Mouse (Mus musculus) embryo, embryonic 10 days (tissue): ENCODE results near the gene Ptpn7.

Source experiments
- DNase-seq: peaks from one replicate; pipeline ENCODE4 v3.0.0-alpha.2; 2015; ENCODE audit warnings: low spot score

The Ptpn7 gene

DNA sequence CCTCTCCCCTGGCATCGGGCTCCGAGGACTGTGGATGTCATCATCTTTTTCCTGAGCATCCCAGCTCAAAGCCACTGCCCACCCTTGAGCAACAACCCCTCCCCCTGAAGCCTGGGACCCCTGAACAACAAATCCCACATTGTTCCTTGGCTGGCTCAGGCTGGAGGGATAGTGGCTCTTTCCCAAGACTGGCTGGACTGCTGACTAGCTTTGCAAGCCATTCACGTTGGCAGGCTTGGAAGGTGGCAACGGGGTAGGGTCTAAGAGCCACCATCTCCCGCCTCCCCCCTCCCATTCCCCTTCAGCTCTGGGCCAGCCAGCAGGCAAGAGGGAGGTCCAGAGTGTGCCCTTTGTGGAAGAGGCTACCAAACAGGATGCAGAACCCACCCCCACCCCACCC, 26.1 kb downstream of the Ptpn7 start:
- no peak for DNase-seq

- no peak for DNase-seq
Observed at GRCm38 (mm10) chr1:135159074-135159473, 26.6 kb downstream of the Ptpn7 start.

GRCm38 (mm10) chr1:135159556-135160123, 27.1 kb downstream of the Ptpn7 start:
- DNase-seq = no peak

DNA sequence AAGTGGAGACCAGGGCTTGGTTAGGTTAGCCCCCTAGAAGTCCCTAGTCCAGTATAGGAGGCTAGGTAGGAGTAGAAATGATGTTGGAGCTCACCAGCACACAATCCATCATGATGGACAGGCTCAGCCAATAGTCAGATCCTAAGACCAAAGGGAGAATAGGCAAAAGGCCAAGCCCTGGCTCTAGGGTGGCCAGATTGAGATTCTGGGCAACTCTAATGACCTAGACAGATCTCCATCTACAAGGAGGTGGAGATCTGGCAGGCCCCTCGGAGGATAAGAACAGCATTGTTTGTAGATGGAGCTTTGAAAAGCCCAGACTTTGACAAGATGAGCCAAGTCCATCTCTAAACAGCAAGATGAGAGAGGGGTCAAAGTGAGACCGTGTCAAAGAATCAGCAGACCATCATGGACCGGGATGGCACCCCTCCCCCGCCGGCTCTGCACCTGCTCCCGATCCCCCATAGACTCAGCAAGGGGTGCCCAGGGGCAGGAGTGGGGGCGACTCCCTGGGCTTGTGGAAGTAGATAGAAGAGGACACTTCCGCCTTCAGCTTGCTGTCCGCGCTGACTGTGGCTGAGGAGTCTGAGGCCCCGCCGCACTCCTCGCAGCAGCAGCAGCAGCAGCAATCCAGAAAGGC, 28.0 kb downstream of the Ptpn7 start:
- DNase-seq = no peak

DNA sequence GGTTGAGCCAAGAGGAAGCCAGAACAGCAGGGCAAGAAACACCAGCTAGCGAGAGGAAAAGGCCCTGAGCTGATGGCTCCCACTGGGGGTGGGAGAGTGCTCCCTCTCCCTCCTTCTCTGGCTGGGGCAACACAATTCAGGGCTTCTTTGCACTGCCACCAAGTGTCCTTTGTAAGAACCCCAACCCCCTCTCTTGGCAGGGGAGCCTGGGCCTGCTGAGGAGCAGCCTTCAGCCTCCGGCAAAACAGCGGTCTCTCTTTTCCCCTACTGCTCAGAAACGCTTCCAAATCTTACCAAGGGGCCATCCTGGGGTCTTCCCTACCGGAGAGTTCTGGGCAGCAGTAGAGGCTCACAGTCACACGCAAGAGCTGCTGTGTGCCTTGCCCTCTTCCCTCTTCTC, 30.2 kb downstream of the Ptpn7 start:
- no peak for DNase-seq

- DNase-seq = no peak
Observed at GRCm38 (mm10) chr1:135167435-135167834, 34.9 kb downstream of the Ptpn7 start, which contains the start of gene Gpr37l1. Gene Gpr37l1, minus strand, starts transcription at chr1:135167681.

- no peak for DNase-seq
Observed at GRCm38 (mm10) chr1:135168453-135169200, 36.1 kb downstream of the Ptpn7 start.

GRCm38 (mm10) chr1:135169556-135170224, 37.2 kb downstream of the Ptpn7 start:
- DNase-seq = no peak

DNA sequence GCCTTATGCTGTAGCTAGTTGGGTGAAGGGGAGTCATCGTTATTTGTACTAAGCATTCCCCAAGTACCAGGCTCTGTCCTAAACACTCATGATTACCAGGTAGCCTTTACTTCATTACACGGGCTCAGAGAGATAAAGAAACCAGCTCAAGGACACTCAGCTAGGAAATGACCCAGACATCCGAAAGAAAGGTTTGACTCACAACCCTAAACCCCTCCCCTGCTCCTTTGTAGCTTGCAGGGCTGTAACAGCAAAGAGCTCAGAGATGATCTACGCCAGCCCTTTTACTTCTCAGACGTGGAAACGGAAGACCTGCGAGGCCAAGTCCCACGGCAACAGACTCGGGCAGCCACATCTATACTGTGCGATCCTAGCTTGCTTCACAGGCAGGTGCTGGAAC, 37.8 kb downstream of the Ptpn7 start:
- no peak for DNase-seq

DNA sequence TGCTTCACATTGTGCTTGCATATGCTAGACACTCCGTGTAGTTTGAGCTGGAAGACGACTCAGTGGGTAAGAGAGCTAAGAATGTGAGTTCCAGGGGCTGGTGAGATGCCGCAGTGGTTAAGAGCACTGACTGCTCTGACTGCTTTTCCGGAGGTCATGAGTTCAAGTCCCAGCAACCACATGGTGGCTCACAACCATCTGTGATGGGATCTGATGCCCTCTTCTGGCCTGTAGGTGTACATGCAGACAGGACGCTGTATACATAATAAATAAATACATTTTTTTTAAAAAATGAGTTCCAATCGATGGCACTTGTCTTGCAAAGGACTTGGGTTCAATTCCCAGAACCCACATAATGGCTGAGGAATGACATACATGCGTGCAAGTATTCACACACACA, 38.7 kb downstream of the Ptpn7 start:
- no peak for DNase-seq

DNA sequence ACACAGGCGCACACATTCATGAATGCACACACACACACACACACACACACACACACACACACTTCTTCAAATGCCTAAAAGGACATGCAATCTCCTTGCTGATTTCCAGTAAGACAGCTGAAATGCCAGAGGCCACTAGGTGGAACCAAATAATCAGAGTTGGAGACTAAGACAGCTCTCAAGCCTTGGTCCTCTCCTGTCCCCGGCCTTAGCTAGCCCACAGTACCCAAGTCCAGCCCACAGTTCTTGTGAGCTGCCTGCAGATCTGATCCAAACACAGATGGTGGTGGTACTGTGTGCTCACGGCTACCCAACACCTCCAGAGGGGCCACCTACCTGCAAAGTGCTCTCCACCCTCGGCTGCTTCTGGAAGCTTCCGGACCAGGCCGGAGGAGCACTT, 39.5 kb downstream of the Ptpn7 start:
- DNase-seq = peak; percentile 83

- no peak for DNase-seq
Observed at GRCm38 (mm10) chr1:135173311-135173710, 40.8 kb downstream of the Ptpn7 start.

- DNase-seq = no peak
Observed at GRCm38 (mm10) chr1:135175176-135175575, 42.7 kb downstream of the Ptpn7 start.

- DNase-seq = no peak
Observed at GRCm38 (mm10) chr1:135177724-135178123, 45.2 kb downstream of the Ptpn7 start.

GRCm38 (mm10) chr1:135178863-135179262, 46.4 kb downstream of the Ptpn7 start:
- DNase-seq = no peak

DNA sequence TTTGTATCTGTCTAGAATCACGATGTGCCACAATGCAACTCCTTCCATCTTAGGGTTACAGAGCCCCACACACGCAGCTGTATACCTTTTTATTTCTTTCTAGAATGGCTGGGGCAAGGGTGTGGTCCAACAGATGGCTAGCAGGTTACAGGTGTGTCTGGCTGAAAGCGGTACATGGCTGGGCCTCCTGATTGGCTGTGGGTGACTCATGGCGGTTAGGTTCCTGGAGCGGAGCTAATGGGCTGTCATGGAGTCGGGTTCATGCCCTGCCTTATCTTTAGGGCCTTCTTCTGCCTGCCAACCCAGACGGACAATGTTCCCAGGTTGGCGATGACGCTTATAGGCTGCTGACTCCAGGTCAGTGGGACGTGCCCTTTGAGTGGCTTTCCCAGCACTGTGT, 48.3 kb downstream of the Ptpn7 start:
- no peak for DNase-seq

- DNase-seq = no peak
Observed at GRCm38 (mm10) chr1:135181275-135181674, 48.8 kb downstream of the Ptpn7 start.

DNA sequence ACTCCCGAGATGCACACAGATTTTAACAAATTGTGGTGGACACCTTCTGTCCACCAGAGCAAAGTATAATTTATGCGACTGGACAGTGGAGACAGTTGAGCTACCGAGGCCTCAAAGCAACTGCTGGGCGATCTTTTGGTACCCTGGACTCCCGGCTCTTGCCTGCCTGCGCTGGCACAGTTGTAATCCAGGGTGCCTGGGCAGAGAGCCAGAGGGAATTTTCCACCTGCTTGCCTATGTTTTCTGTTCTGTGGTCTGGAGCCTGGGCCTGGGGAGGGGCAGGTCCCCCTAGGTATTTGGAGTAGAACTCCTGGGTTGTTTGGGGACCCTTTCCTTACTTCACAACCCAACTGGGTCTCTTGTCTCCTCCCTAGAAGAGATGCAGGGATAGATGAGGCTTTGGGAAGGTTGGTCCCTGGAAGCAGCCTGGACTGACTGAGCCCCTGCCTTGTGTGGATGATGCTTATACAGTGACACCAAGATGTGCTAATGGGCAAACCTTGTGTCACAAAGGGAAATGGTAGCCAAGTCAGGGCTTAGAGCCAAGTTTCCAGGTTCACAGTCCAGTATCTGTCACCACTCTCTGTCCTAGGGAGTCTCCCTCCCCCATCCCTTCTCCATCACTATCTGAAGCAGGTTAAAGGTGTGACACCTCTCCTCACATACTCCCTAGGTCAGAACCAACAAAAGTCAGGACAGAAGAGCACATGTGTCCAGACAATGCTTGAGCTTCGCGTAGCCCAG, 49.6 kb downstream of the Ptpn7 start:
- no peak for DNase-seq

- DNase-seq = no peak
Observed at GRCm38 (mm10) chr1:135182975-135183374, 50.5 kb downstream of the Ptpn7 start.

- no peak for DNase-seq
Observed at GRCm38 (mm10) chr1:135183448-135183847, 50.9 kb downstream of the Ptpn7 start.

DNA sequence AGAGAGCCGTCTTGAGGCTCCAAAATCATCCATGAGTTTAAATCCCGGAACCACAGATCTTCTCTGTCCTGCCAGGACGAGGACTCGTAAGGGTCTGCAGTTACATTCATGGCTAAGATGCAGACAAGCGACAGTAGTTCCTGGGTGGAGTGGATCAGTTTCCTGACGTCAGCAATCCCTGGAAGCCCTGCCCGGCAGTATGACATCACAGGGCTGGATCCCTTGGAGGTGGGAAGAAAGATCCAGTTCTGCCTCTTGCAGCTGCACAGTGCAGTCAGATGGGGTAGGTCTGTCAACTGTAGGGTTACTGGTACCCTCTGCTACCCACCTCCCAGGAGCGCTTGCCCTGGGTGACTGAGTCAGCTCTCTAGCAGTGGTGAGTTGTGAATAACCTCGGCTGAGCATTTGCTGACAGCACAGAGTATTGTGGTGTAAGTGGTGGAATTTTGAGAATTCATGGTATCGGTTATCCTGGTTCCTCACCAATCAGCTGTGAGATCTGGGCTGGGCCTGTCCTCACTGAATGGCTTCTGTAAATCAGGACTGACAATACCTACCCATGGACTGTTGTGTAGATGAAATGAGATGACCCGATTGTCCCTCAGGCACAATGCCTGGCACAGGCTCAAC, 51.6 kb downstream of the Ptpn7 start:
- DNase-seq = no peak

- DNase-seq = no peak
Observed at GRCm38 (mm10) chr1:135185936-135186335, 53.4 kb downstream of the Ptpn7 start.
